8 mouse cellular contexts compared by ENCODE assay signal in the genomic region with DNA sequence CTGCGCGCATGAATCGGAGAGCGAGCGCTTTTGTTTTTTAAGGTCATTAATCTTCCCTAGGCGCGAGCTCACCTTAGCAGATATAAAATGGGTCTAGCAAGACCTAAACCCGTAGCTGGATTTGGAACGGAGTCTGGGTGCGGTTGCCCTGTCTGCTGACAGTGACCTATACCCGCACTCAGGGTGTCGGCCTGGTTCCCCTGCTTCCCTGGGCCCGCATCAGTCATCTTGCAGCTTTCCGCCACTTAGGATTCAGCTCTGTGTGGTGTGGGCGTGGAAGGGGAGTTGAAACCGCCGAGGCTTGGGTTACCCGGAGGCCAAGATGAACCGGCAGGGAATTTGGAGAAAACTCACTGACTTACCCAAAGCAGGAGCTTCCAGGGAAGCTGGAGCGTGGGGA. TPM values are rescaled to one million over a fixed set of nuclear protein-coding genes. Genes with fewer than 3 reads are reported as not detected.
DNase-seq lines count a peak whose midpoint lies in the region; ATAC-seq and TF ChIP-seq lines count a peak whose summit lies in the region.

No protein-coding gene starts in this region.

- H3K9ac ChIP-seq in embryonic facial prominence, embryonic 14.5 days (ENCODE audit: low read depth, low read length) = peak overlapping the region; percentile 72
- peak overlapping the region; percentile 94 for H3K9ac ChIP-seq in midbrain, embryonic 16.5 days (ENCODE audit: low read depth, low read length)
- H3K9ac ChIP-seq in stomach, embryonic 15.5 days = peak overlapping the region; percentile 57

- ATAC-seq in embryonic facial prominence, embryonic 14.5 days (ENCODE audit: low read depth) = peak; percentile 80
- ATAC-seq in midbrain, embryonic 16.5 days = peak; percentile 88
- peak; percentile 72 for ATAC-seq in stomach, embryonic 15.5 days (ENCODE audit: insufficient read depth, low FRiP score, low read depth)

- 1% methylated on average over 20 of the region's 20 CpGs for WGBS in bone marrow, adult 2 months
- WGBS in embryonic facial prominence, embryonic 14.5 days = 0% methylated on average over 15 of the region's 20 CpGs
- WGBS in kidney, adult 2 months = under 1% methylated on average over 20 of the region's 20 CpGs
- whole genome bisulfite sequencing in midbrain, embryonic 16.5 days = under 1% methylated on average over 20 of the region's 20 CpGs
- WGBS in stomach, embryonic 15.5 days = 0% methylated on average over 20 of the region's 20 CpGs

- TF ChIP-seq CTCF in bone marrow, adult 2 months (IDR thresholded peaks at IDR 0.05; ENCODE audit: control insufficient read depth, insufficient read depth, low read length) = no peak
- TF ChIP-seq CTCF in kidney, adult 2 months (conservative IDR thresholded peaks at IDR 0.05; ENCODE audit: insufficient read depth, insufficient read length, low read depth, low read length) = no peak

- TF ChIP-seq POLR2A in bone marrow, adult 2 months (IDR thresholded peaks at IDR 0.05; ENCODE audit: borderline replicate concordance, control insufficient read depth, low read depth, low read length) = no peak
- no peak for TF ChIP-seq POLR2A in kidney, adult 2 months (IDR thresholded peaks at IDR 0.05; ENCODE audit: low read depth, low read length)

- no peaks in the 10 kb centered on the region for H3K36me3 ChIP-seq in embryonic facial prominence, embryonic 14.5 days (ENCODE audit: control insufficient read depth, insufficient read depth, low read length)
- no peaks in the 10 kb centered on the region for H3K36me3 ChIP-seq in kidney, adult 2 months (ENCODE audit: control insufficient read depth, insufficient read depth, low read length)
- H3K36me3 ChIP-seq in midbrain, embryonic 16.5 days (ENCODE audit: control insufficient read depth, insufficient read depth, low read length) = peaks cover 4% of the 10 kb centered on the region; the same call in 1 of the 2 replicates
- no peaks in the 10 kb centered on the region; the same call in 1 of the 2 replicates for H3K36me3 ChIP-seq in stomach, embryonic 15.5 days

- no peaks in the 10 kb centered on the region for H3K27me3 ChIP-seq in embryonic facial prominence, embryonic 14.5 days (replicated peaks; ENCODE audit: control insufficient read depth, insufficient read depth, low read length)
- H3K27me3 ChIP-seq in kidney, adult 2 months (replicated peaks; ENCODE audit: control insufficient read depth, insufficient read depth, low read length) = no peaks in the 10 kb centered on the region
- no peaks in the 10 kb centered on the region for H3K27me3 ChIP-seq in midbrain, embryonic 16.5 days (ENCODE audit: control insufficient read depth, insufficient read depth, low read depth, low read length)
- no peaks in the 10 kb centered on the region for H3K27me3 ChIP-seq in stomach, embryonic 15.5 days (replicated peaks)

- peak overlapping the region; percentile 73 for H3K4me3 ChIP-seq in bone marrow, adult 2 months (replicated peaks; ENCODE audit: control insufficient read depth, low read depth, low read length)
- peak overlapping the region; percentile 89 for H3K4me3 ChIP-seq in embryonic facial prominence, embryonic 14.5 days (ENCODE audit: low read depth, low read length)
- peak overlapping the region; percentile 90 for H3K4me3 ChIP-seq in kidney, adult 2 months (ENCODE audit: insufficient read depth, low read depth, low read length)
- H3K4me3 ChIP-seq in midbrain, embryonic 16.5 days (ENCODE audit: low read depth, low read length) = peak overlapping the region; percentile 89
- peak overlapping the region; percentile 78 for H3K4me3 ChIP-seq in stomach, embryonic 15.5 days (replicated peaks)

- peak overlapping the region; percentile 56 for H3K4me2 ChIP-seq in embryonic facial prominence, embryonic 14.5 days (ENCODE audit: low read depth, low read length)
- peak overlapping the region; percentile 68 for H3K4me2 ChIP-seq in midbrain, embryonic 16.5 days (ENCODE audit: low read length)
- H3K4me2 ChIP-seq in stomach, embryonic 15.5 days = peak overlapping the region; percentile 85

- peak; percentile 61 for DNase-seq in CD4-positive, CD25-positive, alpha-beta regulatory T cell, adult 2 months (ENCODE audit: low read depth, low spot score)
- peak; percentile 89 for DNase-seq in embryonic facial prominence, embryonic 14.5 days (ENCODE audit: low spot score)
- peak; percentile 30 to 46 for DNase-seq in heart, adult 9 months (ENCODE audit: low spot score in 2 of 2)
- DNase-seq in kidney, adult 2 months = peak; percentile 48
- peak; percentile 59 for DNase-seq in liver

- no peaks in the 10 kb centered on the region; the same call in 1 of the 2 replicates for H3K4me1 ChIP-seq in bone marrow, adult 2 months (ENCODE audit: control insufficient read depth, insufficient read depth, low read length)
- H3K4me1 ChIP-seq in embryonic facial prominence, embryonic 14.5 days (ENCODE audit: control insufficient read depth, insufficient read depth, low read length) = peaks cover 9% of the 10 kb centered on the region; the same call in 1 of the 2 replicates
- H3K4me1 ChIP-seq in kidney, adult 2 months (ENCODE audit: control insufficient read depth, insufficient read depth, low read length) = no peaks in the 10 kb centered on the region
- H3K4me1 ChIP-seq in midbrain, embryonic 16.5 days (ENCODE audit: control insufficient read depth, insufficient read depth, low read length) = peaks cover 31% of the 10 kb centered on the region
- peaks cover 5% of the 10 kb centered on the region; the same call in 1 of the 2 replicates for H3K4me1 ChIP-seq in stomach, embryonic 15.5 days

- H3K27ac ChIP-seq in bone marrow, adult 2 months (ENCODE audit: control insufficient read depth, insufficient read depth, low read depth, low read length, poor library complexity) = no peak overlapping the region
- H3K27ac ChIP-seq in embryonic facial prominence, embryonic 14.5 days (replicated peaks; ENCODE audit: low read depth, low read length) = peak overlapping the region; percentile 84
- H3K27ac ChIP-seq in kidney, adult 2 months (ENCODE audit: insufficient read depth, low read depth, low read length) = 0 out of 2 replicates have a peak overlapping the region, but pooled peaks have one; percentile 8
- peak overlapping the region; percentile 88 for H3K27ac ChIP-seq in midbrain, embryonic 16.5 days (ENCODE audit: low read length)
- peak overlapping the region; percentile 70 for H3K27ac ChIP-seq in stomach, embryonic 15.5 days

- H3K9me3 ChIP-seq in embryonic facial prominence, embryonic 14.5 days (ENCODE audit: control insufficient read depth, low read length) = no peaks in the 10 kb centered on the region
- no peaks in the 10 kb centered on the region for H3K9me3 ChIP-seq in midbrain, embryonic 16.5 days (replicated peaks; ENCODE audit: control insufficient read depth, low read length, poor library complexity, severe bottlenecking)
- no peaks in the 10 kb centered on the region for H3K9me3 ChIP-seq in stomach, embryonic 15.5 days

RNA-seq across cellular contexts. Expression of a gene that starts 0.6 kb away (rescaled TPM):
- 0.99 and 2.2 TPM in 2 replicates for polyA plus RNA-seq in bone marrow, adult 2 months (2011; ENCODE audit: insufficient read depth, insufficient read length, low replicate concordance, missing spikeins)
- 18.4 and 19.5 TPM in 2 replicates for polyA plus RNA-seq in embryonic facial prominence, embryonic 14.5 days (2014; fragmentation: Nextera tagmentation; extraction: Ambion mirVana)
- polyA plus RNA-seq in kidney, adult 2 months (2012; rRNA removed) = 6.3 and 6.6 TPM in 2 replicates
- polyA plus RNA-seq in midbrain, embryonic 16.5 days (2015; fragmentation: Nextera tagmentation; extraction: Ambion mirVana) = 31.1 and 34.2 TPM in 2 replicates
- polyA plus RNA-seq in stomach, embryonic 15.5 days (2015; fragmentation: Nextera tagmentation; extraction: Ambion mirVana) = 13.4 TPM in 2 replicates

RNA-seq across cellular contexts. Expression of a gene that starts 18.4 kb away (rescaled TPM):
- polyA plus RNA-seq in bone marrow, adult 2 months (2011; ENCODE audit: insufficient read depth, insufficient read length, low replicate concordance, missing spikeins) = not detected in 2 replicates
- polyA plus RNA-seq in embryonic facial prominence, embryonic 14.5 days (2014; fragmentation: Nextera tagmentation; extraction: Ambion mirVana) = 0.18 and 0.20 TPM in 2 replicates
- polyA plus RNA-seq in kidney, adult 2 months (2012; rRNA removed) = 0.03 and 0.08 TPM in 2 replicates
- 1.0 TPM in 2 replicates for polyA plus RNA-seq in midbrain, embryonic 16.5 days (2015; fragmentation: Nextera tagmentation; extraction: Ambion mirVana)
- polyA plus RNA-seq in stomach, embryonic 15.5 days (2015; fragmentation: Nextera tagmentation; extraction: Ambion mirVana) = 0.08 and 0.09 TPM in 2 replicates

RNA-seq across cellular contexts. Expression of a gene that starts 34.5 kb away (rescaled TPM):
- polyA plus RNA-seq in bone marrow, adult 2 months (2011; ENCODE audit: insufficient read depth, insufficient read length, low replicate concordance, missing spikeins) = 7.9 and 21.6 TPM in 2 replicates
- polyA plus RNA-seq in embryonic facial prominence, embryonic 14.5 days (2014; fragmentation: Nextera tagmentation; extraction: Ambion mirVana) = 9.2 and 11.5 TPM in 2 replicates
- polyA plus RNA-seq in kidney, adult 2 months (2012; rRNA removed) = 16.7 and 17.3 TPM in 2 replicates
- polyA plus RNA-seq in midbrain, embryonic 16.5 days (2015; fragmentation: Nextera tagmentation; extraction: Ambion mirVana) = 15.6 and 16.1 TPM in 2 replicates
- 26.9 and 29.4 TPM in 2 replicates for polyA plus RNA-seq in stomach, embryonic 15.5 days (2015; fragmentation: Nextera tagmentation; extraction: Ambion mirVana)

Comparison
In these comparisons a context has a peak if more than half of its experiments do, and no peak if none do; other contexts are left out.
1. DNase-seq: peak in every context shown above with its lines; median percentile 89 in embryonic facial prominence, embryonic 14.5 days; 61 in CD4-positive, CD25-positive, alpha-beta regulatory T cell, adult 2 months; 59 in liver; 48 in kidney, adult 2 months; 38 in heart, adult 9 months.